In genomic region chr9:44129633-44130032, GRCm38 (mm10) we compare ENCODE assay signal across 10 mouse cellular contexts. TPM values are rescaled to one million over a fixed set of nuclear protein-coding genes. Genes with fewer than 3 reads are reported as not detected.
DNase-seq lines count a peak whose midpoint lies in the region; ATAC-seq and TF ChIP-seq lines count a peak whose summit lies in the region.
"Had no signal": no experiment of that assay in that cellular context is flagged by ENCODE, and none has a peak within 500 bp of the region (broad histone marks: within the 10 kb centered on the region; RNA-seq: fewer than 3 reads in every experiment).

No protein-coding gene starts in this region.

- no peak for TF ChIP-seq POLR2A in myocyte (IDR thresholded peaks at IDR 0.05; ENCODE audit: insufficient read length, low read depth)

- no peaks in the 10 kb centered on the region for H3K9me3 ChIP-seq in kidney, embryonic 16.5 days (ENCODE audit: low read length)
- no peaks in the 10 kb centered on the region for H3K9me3 ChIP-seq in forebrain, embryonic 11.5 days (ENCODE audit: control insufficient read depth, low read length)
- no peaks in the 10 kb centered on the region for H3K9me3 ChIP-seq in limb, embryonic 13.5 days

- 6% methylated on average over 9 of the region's 9 CpGs for WGBS in kidney, embryonic 16.5 days
- 6% methylated on average over 9 of the region's 9 CpGs for WGBS in forebrain, embryonic 11.5 days
- 10% methylated on average over 9 of the region's 9 CpGs for WGBS in limb, embryonic 13.5 days

- peaks cover 76% of the 10 kb centered on the region for H3K4me1 ChIP-seq in kidney, embryonic 16.5 days (ENCODE audit: insufficient read depth, low read length)
- H3K4me1 ChIP-seq in forebrain, embryonic 11.5 days (replicated peaks; ENCODE audit: control insufficient read depth, insufficient read depth, low read length) = peaks cover 14% of the 10 kb centered on the region; the same call in 1 of the 2 replicates
- peaks cover 50% of the 10 kb centered on the region for H3K4me1 ChIP-seq in limb, embryonic 13.5 days

- ATAC-seq in kidney, embryonic 16.5 days (ENCODE audit: low FRiP score, low TSS enrichment) = no peak
- no peak for ATAC-seq in forebrain, embryonic 11.5 days (replicated peaks; ENCODE audit: low FRiP score)
- no peak for ATAC-seq in limb, embryonic 13.5 days (ENCODE audit: low FRiP score, low read depth)
- no peak for ATAC-seq in cerebellum, adult (ENCODE audit: insufficient number of reproducible peaks, low FRiP score, low TSS enrichment)
- ATAC-seq: Patski had no signal

- H3K36me3 ChIP-seq in kidney, embryonic 16.5 days (ENCODE audit: insufficient read depth, low read length) = no peaks in the 10 kb centered on the region
- no peaks in the 10 kb centered on the region for H3K36me3 ChIP-seq in forebrain, embryonic 11.5 days (ENCODE audit: control insufficient read depth, insufficient read depth, low read length)
- no peaks in the 10 kb centered on the region for H3K36me3 ChIP-seq in limb, embryonic 13.5 days
- no peaks in the 10 kb centered on the region for H3K36me3 ChIP-seq in myocyte (ENCODE audit: control insufficient read depth, insufficient read depth)

- no peak overlapping the region for H3ac ChIP-seq in myocyte (ENCODE audit: control insufficient read depth, insufficient read length)

- DNase-seq in kidney, postnatal 10 days = no peak
- no peak for DNase-seq in forebrain, embryonic 11.5 days (ENCODE audit: low spot score)
- no peak for DNase-seq in urinary bladder, postnatal 36 days (ENCODE audit: low spot score in 2 of 2)
- no peak for DNase-seq in layer of hippocampus, postnatal 36 days

- H3K27me3 ChIP-seq in kidney, embryonic 16.5 days (ENCODE audit: insufficient read depth, low read length) = peaks cover 4% of the 10 kb centered on the region; the same call in 1 of the 2 replicates
- H3K27me3 ChIP-seq in forebrain, embryonic 11.5 days (ENCODE audit: control insufficient read depth, insufficient read depth, low read length) = peaks cover 14% of the 10 kb centered on the region
- H3K27me3 ChIP-seq in limb, embryonic 13.5 days = peaks cover 37% of the 10 kb centered on the region
- no peaks in the 10 kb centered on the region for H3K27me3 ChIP-seq in myocyte (ENCODE audit: control insufficient read depth, insufficient read depth, insufficient read length)
- H3K27me3 ChIP-seq: Patski had no signal

- peak overlapping the region; percentile 90 for H3K27ac ChIP-seq in kidney, embryonic 16.5 days (ENCODE audit: low read length)
- H3K27ac ChIP-seq in forebrain, embryonic 11.5 days (ENCODE audit: low read depth, low read length) = peak overlapping the region; percentile 37; the same call in 1 of the 2 replicates
- H3K27ac ChIP-seq in limb, embryonic 13.5 days = peak overlapping the region; percentile 72; the same call in 1 of the 2 replicates

- no peaks in the 10 kb centered on the region for H3K79me2 ChIP-seq in myocyte (ENCODE audit: control insufficient read depth, insufficient read depth)

- peak overlapping the region; percentile 44 for H3K4me3 ChIP-seq in kidney, embryonic 16.5 days (ENCODE audit: low read length)
- peak overlapping the region; percentile 34 for H3K4me3 ChIP-seq in forebrain, embryonic 11.5 days (ENCODE audit: low read depth, low read length)
- H3K4me3 ChIP-seq in limb, embryonic 13.5 days = peak overlapping the region; percentile 42
- H3K4me3 ChIP-seq in myocyte = peak overlapping the region; percentile 14

- H3K9ac ChIP-seq in kidney, embryonic 16.5 days (replicated peaks; ENCODE audit: low read length) = peak overlapping the region; percentile 71
- peak overlapping the region; percentile 61 for H3K9ac ChIP-seq in forebrain, embryonic 11.5 days (ENCODE audit: low read length)
- H3K9ac ChIP-seq in limb, embryonic 13.5 days = peak overlapping the region; percentile 71

- peak overlapping the region; percentile 69 for H3K4me2 ChIP-seq in kidney, embryonic 16.5 days (replicated peaks; ENCODE audit: low read depth, low read length)
- peak overlapping the region; percentile 72 for H3K4me2 ChIP-seq in forebrain, embryonic 11.5 days (ENCODE audit: low read depth, low read length, severe bottlenecking)
- H3K4me2 ChIP-seq in limb, embryonic 13.5 days (replicated peaks) = peak overlapping the region; percentile 82
- H3K4me2 ChIP-seq in myocyte (ENCODE audit: low read depth) = peak overlapping the region; percentile 94

TF ChIP-seq in myocyte, 11 proteins besides CTCF, POLR2A, EP300 and RAD21:
- TF ChIP-seq TCF3 (IDR thresholded peaks at IDR 0.05; ENCODE audit: insufficient read length, low read depth) = no peak
- no peak for TF ChIP-seq CEBPB (IDR thresholded peaks at IDR 0.05; ENCODE audit: insufficient read depth, poor library complexity, severe bottlenecking)

RNA-seq across cellular contexts. Expression of gene Mcam, which starts 4.6 kb away (rescaled TPM):
- 54.3 and 60.3 TPM in 2 replicates for polyA plus RNA-seq in kidney, embryonic 16.5 days (2015; fragmentation: Nextera tagmentation; extraction: Ambion mirVana)
- polyA plus RNA-seq in forebrain, embryonic 11.5 days (2014; fragmentation: Nextera tagmentation; extraction: Ambion mirVana) = 12.9 and 14.8 TPM in 2 replicates
- polyA plus RNA-seq in limb, embryonic 13.5 days (2015; fragmentation: Nextera tagmentation; extraction: Ambion mirVana) = 29.6 and 30.4 TPM in 2 replicates
- polyA plus RNA-seq in myocyte (2012; fragmentation: generic; extraction: Trizol) = 2.1 TPM
- total RNA-seq in layer of hippocampus, postnatal 36 days (2021) = 10 to 100 TPM; 15.6 to 18.8 TPM

RNA-seq across cellular contexts. Expression of gene Rnf26, which starts 16.3 kb away (rescaled TPM):
- polyA plus RNA-seq in kidney, embryonic 16.5 days (2015; fragmentation: Nextera tagmentation; extraction: Ambion mirVana) = 75.0 and 87.0 TPM in 2 replicates
- 82.3 and 85.2 TPM in 2 replicates for polyA plus RNA-seq in forebrain, embryonic 11.5 days (2014; fragmentation: Nextera tagmentation; extraction: Ambion mirVana)
- polyA plus RNA-seq in limb, embryonic 13.5 days (2015; fragmentation: Nextera tagmentation; extraction: Ambion mirVana) = 79.6 and 84.1 TPM in 2 replicates
- polyA plus RNA-seq in myocyte (2012; fragmentation: generic; extraction: Trizol) = 29.5 TPM
- total RNA-seq in layer of hippocampus, postnatal 36 days (2021) = 10 to 100 TPM; 28.4 to 28.6 TPM

RNA-seq across cellular contexts. Expression of gene Gm49380, which starts 16.3 kb away (rescaled TPM):
- polyA plus RNA-seq in kidney, embryonic 16.5 days (2015; fragmentation: Nextera tagmentation; extraction: Ambion mirVana) = 0.22 and 0.25 TPM in 2 replicates
- polyA plus RNA-seq in forebrain, embryonic 11.5 days (2014; fragmentation: Nextera tagmentation; extraction: Ambion mirVana) = 0.97 TPM in 1 of 2 replicates, not detected in the other
- polyA plus RNA-seq in limb, embryonic 13.5 days (2015; fragmentation: Nextera tagmentation; extraction: Ambion mirVana) = 0.09 and 0.10 TPM in 2 replicates
- polyA plus RNA-seq in myocyte (2012; fragmentation: generic; extraction: Trizol) = 0.02 TPM
- under 1 TPM; 0.35 to 0.61 TPM for total RNA-seq in layer of hippocampus, postnatal 36 days (2021)

RNA-seq across cellular contexts. Expression of gene C1qtnf5, which starts 22.6 kb away (rescaled TPM):
- 4.7 and 5.7 TPM in 2 replicates for polyA plus RNA-seq in kidney, embryonic 16.5 days (2015; fragmentation: Nextera tagmentation; extraction: Ambion mirVana)
- polyA plus RNA-seq in forebrain, embryonic 11.5 days (2014; fragmentation: Nextera tagmentation; extraction: Ambion mirVana) = 0.47 and 0.79 TPM in 2 replicates
- polyA plus RNA-seq in limb, embryonic 13.5 days (2015; fragmentation: Nextera tagmentation; extraction: Ambion mirVana) = 2.6 and 3.4 TPM in 2 replicates
- 0.61 TPM for polyA plus RNA-seq in myocyte (2012; fragmentation: generic; extraction: Trizol)
- 10 to 100 TPM; 17.0 to 17.6 TPM for total RNA-seq in layer of hippocampus, postnatal 36 days (2021)

RNA-seq across cellular contexts. Expression of gene Mfrp, which starts 28.1 kb away (rescaled TPM):
- polyA plus RNA-seq in kidney, embryonic 16.5 days (2015; fragmentation: Nextera tagmentation; extraction: Ambion mirVana) = 0.10 and 0.25 TPM in 2 replicates
- 0.11 TPM in 1 of 2 replicates, not detected in the other for polyA plus RNA-seq in forebrain, embryonic 11.5 days (2014; fragmentation: Nextera tagmentation; extraction: Ambion mirVana)
- polyA plus RNA-seq in limb, embryonic 13.5 days (2015; fragmentation: Nextera tagmentation; extraction: Ambion mirVana) = 0.13 and 0.17 TPM in 2 replicates
- 0.01 TPM for polyA plus RNA-seq in myocyte (2012; fragmentation: generic; extraction: Trizol)
- 1 to 10 TPM in 1 of 2 experiments, under 1 TPM in 1; 0.17 to 2.5 TPM for total RNA-seq in layer of hippocampus, postnatal 36 days (2021)
- total RNA-seq: gastrocnemius, postnatal 4 days had no signal

Comparison
In these comparisons a context has a peak if more than half of its experiments do, and no peak if none do; other contexts are left out.
1. H3K27ac ChIP-seq: peak in every context shown above with its lines; median percentile 90 in kidney, embryonic 16.5 days; 72 in limb, embryonic 13.5 days; 37 in forebrain, embryonic 11.5 days.